ENCODE assay signal across 8 mouse cellular contexts in genomic region chr3:30792737-30793402, GRCm38 (mm10). TPM values are rescaled to one million over a fixed set of nuclear protein-coding genes. Genes with fewer than 3 reads are reported as not detected.
DNase-seq lines count a peak whose midpoint lies in the region; ATAC-seq and TF ChIP-seq lines count a peak whose summit lies in the region.

Sec62 (plus strand) TSS chr3:30792875.

- peak within 1 kb of the TSS; percentile 89 for H3K4me3 ChIP-seq in bone marrow, adult 2 months (replicated peaks; ENCODE audit: control insufficient read depth, low read depth, low read length)
- H3K4me3 ChIP-seq in embryonic facial prominence, embryonic 15.5 days (replicated peaks) = peak within 1 kb of the TSS; percentile 95
- H3K4me3 ChIP-seq in kidney, embryonic 14.5 days (ENCODE audit: low read length) = peak within 1 kb of the TSS; percentile 99
- H3K4me3 ChIP-seq in limb, embryonic 15.5 days = peak within 1 kb of the TSS; percentile 96

- H3K9ac ChIP-seq in embryonic facial prominence, embryonic 15.5 days = peak within 1 kb of the TSS; percentile 92
- peak within 1 kb of the TSS; percentile 98 for H3K9ac ChIP-seq in kidney, embryonic 14.5 days (ENCODE audit: low read depth, low read length)
- H3K9ac ChIP-seq in limb, embryonic 15.5 days = peak within 1 kb of the TSS; percentile 99

- DNase-seq in 416B (ENCODE audit: low read depth) = peak; percentile 87
- DNase-seq in heart, adult 9 months (ENCODE audit: low spot score in 2 of 2) = peak; percentile 93 to 94
- peak; percentile 67 to 90 for DNase-seq in monocyte, adult 2 months (ENCODE audit: low read depth in 1 of 2, low spot score in 2 of 2)
- peak; percentile 89 to 92 for DNase-seq in spleen, postnatal 36 days (ENCODE audit: low spot score in 2 of 2)

- TF ChIP-seq CTCF in bone marrow, adult 2 months (IDR thresholded peaks at IDR 0.05; ENCODE audit: control insufficient read depth, insufficient read depth, low read length) = no peak

- H3K4me2 ChIP-seq in embryonic facial prominence, embryonic 15.5 days (replicated peaks) = peak within 1 kb of the TSS; percentile 61
- peak within 1 kb of the TSS; percentile 71 for H3K4me2 ChIP-seq in kidney, embryonic 14.5 days (replicated peaks; ENCODE audit: low read depth, low read length)
- peak within 1 kb of the TSS; percentile 54 for H3K4me2 ChIP-seq in limb, embryonic 15.5 days

- no peaks in the 10 kb centered on the region; the same call in 1 of the 2 replicates for H3K4me1 ChIP-seq in bone marrow, adult 2 months (ENCODE audit: control insufficient read depth, insufficient read depth, low read length)
- H3K4me1 ChIP-seq in embryonic facial prominence, embryonic 15.5 days = no peaks in the 10 kb centered on the region
- H3K4me1 ChIP-seq in kidney, embryonic 14.5 days (ENCODE audit: control insufficient read depth, insufficient read depth, low read length) = no peaks in the 10 kb centered on the region
- H3K4me1 ChIP-seq in limb, embryonic 15.5 days = no peaks in the 10 kb centered on the region

- no peaks in the 10 kb centered on the region for H3K36me3 ChIP-seq in embryonic facial prominence, embryonic 15.5 days
- H3K36me3 ChIP-seq in kidney, embryonic 14.5 days (ENCODE audit: control insufficient read depth, insufficient read depth, low read length) = no peaks in the 10 kb centered on the region
- no peaks in the 10 kb centered on the region for H3K36me3 ChIP-seq in limb, embryonic 15.5 days

- no peaks in the 10 kb centered on the region for H3K27me3 ChIP-seq in embryonic facial prominence, embryonic 15.5 days
- no peaks in the 10 kb centered on the region for H3K27me3 ChIP-seq in kidney, embryonic 14.5 days (ENCODE audit: control insufficient read depth, insufficient read depth, low read length)
- H3K27me3 ChIP-seq in limb, embryonic 15.5 days = no peaks in the 10 kb centered on the region

- H3K27ac ChIP-seq in bone marrow, adult 2 months (ENCODE audit: control insufficient read depth, insufficient read depth, low read depth, low read length, poor library complexity) = peak within 1 kb of the TSS; percentile 98
- H3K27ac ChIP-seq in embryonic facial prominence, embryonic 15.5 days (replicated peaks) = peak within 1 kb of the TSS; percentile 95
- peak within 1 kb of the TSS; percentile 89 for H3K27ac ChIP-seq in kidney, embryonic 14.5 days (ENCODE audit: low read depth, low read length)
- peak within 1 kb of the TSS; percentile 92 for H3K27ac ChIP-seq in limb, embryonic 15.5 days

- peak; percentile 97 for ATAC-seq in embryonic facial prominence, embryonic 15.5 days (ENCODE audit: insufficient number of reproducible peaks, low FRiP score, low TSS enrichment, low read depth)
- ATAC-seq in kidney, embryonic 14.5 days (ENCODE audit: low FRiP score, low TSS enrichment) = peak; percentile 98
- peak; percentile 96 for ATAC-seq in limb, embryonic 15.5 days (ENCODE audit: insufficient number of reproducible peaks, low FRiP score, low TSS enrichment, low read depth)

- H3K9me3 ChIP-seq in embryonic facial prominence, embryonic 15.5 days (replicated peaks) = no peaks in the 10 kb centered on the region
- no peaks in the 10 kb centered on the region for H3K9me3 ChIP-seq in kidney, embryonic 14.5 days (ENCODE audit: control insufficient read depth, low read length)
- no peaks in the 10 kb centered on the region for H3K9me3 ChIP-seq in limb, embryonic 15.5 days

- under 1% methylated on average over 62 of the region's 62 CpGs for WGBS in bone marrow, adult 2 months
- under 1% methylated on average over 62 of the region's 62 CpGs for WGBS in embryonic facial prominence, embryonic 15.5 days
- under 1% methylated on average over 62 of the region's 62 CpGs for WGBS in kidney, embryonic 14.5 days
- WGBS in limb, embryonic 15.5 days = under 1% methylated on average over 62 of the region's 62 CpGs

- peak; percentile 92; the same call in 1 of the 2 replicates for TF ChIP-seq POLR2A in bone marrow, adult 2 months (IDR thresholded peaks at IDR 0.05; ENCODE audit: borderline replicate concordance, control insufficient read depth, low read depth, low read length)

RNA-seq across cellular contexts. Expression of gene Sec62, which starts in this region (rescaled TPM):
- 60.8 and 65.8 TPM in 2 replicates for polyA plus RNA-seq in bone marrow, adult 2 months (2011; ENCODE audit: insufficient read depth, insufficient read length, low replicate concordance, missing spikeins)
- polyA plus RNA-seq in embryonic facial prominence, embryonic 15.5 days (2015; fragmentation: Nextera tagmentation; extraction: Ambion mirVana) = 88.8 and 95.2 TPM in 2 replicates
- 98.0 and 108 TPM in 2 replicates for polyA plus RNA-seq in kidney, embryonic 14.5 days (2014; fragmentation: Nextera tagmentation; extraction: Ambion mirVana)
- 86.5 and 102 TPM in 2 replicates for polyA plus RNA-seq in limb, embryonic 15.5 days (2015; fragmentation: Nextera tagmentation; extraction: Ambion mirVana)

Comparison
In these comparisons a context has a peak if more than half of its experiments do, and no peak if none do; other contexts are left out.
1. Peak in every context shown above with its lines: DNase-seq, ATAC-seq, H3K4me3 ChIP-seq and H3K27ac ChIP-seq.